Mouse (Mus musculus): ENCODE results near the gene Sfmbt2. TPM values are rescaled to one million over a fixed set of nuclear protein-coding genes. Genes with fewer than 3 reads are reported as not detected.

Sfmbt2 gene
- not detected for polyA plus RNA-seq (2015; fragmentation: Illumina TruSeq; extraction: RNeasy Lipid Tissue Mini Kit (QIAGEN cat#74804); ENCODE audit: insufficient read depth, low read depth, low replicate concordance)

GRCm38 (mm10) chr2:10370176-10370575 is at the start of gene Sfmbt2:
Sfmbt2 (plus strand) TSS chr2:10370510.

Other genes starting within 250 kb of the Sfmbt2 start
- gene Itih2, start 239.1 kb upstream of the Sfmbt2 start, polyA plus RNA-seq (2015; fragmentation: Illumina TruSeq; extraction: RNeasy Lipid Tissue Mini Kit (QIAGEN cat#74804); ENCODE audit: insufficient read depth, low read depth, low replicate concordance), result 1.9 TPM
- 6.4 TPM for gene Itih5, start 216.9 kb upstream of the Sfmbt2 start, polyA plus RNA-seq (2015; fragmentation: Illumina TruSeq; extraction: RNeasy Lipid Tissue Mini Kit (QIAGEN cat#74804); ENCODE audit: insufficient read depth, low read depth, low replicate concordance)

Data from pancreas, adult 10 weeks (tissue).